Mouse (Mus musculus): ENCODE measurements at regions not wholly inside any gene's neighbourhood (a gene's known extent, or its start where the extent isn't known, plus 50 kb on each side); places are given as distances from the start of the nearest gene placed in this dataset.
A peak's percentile ranks its signal among the peaks of the same experiment; 100 is the strongest.

DNA sequence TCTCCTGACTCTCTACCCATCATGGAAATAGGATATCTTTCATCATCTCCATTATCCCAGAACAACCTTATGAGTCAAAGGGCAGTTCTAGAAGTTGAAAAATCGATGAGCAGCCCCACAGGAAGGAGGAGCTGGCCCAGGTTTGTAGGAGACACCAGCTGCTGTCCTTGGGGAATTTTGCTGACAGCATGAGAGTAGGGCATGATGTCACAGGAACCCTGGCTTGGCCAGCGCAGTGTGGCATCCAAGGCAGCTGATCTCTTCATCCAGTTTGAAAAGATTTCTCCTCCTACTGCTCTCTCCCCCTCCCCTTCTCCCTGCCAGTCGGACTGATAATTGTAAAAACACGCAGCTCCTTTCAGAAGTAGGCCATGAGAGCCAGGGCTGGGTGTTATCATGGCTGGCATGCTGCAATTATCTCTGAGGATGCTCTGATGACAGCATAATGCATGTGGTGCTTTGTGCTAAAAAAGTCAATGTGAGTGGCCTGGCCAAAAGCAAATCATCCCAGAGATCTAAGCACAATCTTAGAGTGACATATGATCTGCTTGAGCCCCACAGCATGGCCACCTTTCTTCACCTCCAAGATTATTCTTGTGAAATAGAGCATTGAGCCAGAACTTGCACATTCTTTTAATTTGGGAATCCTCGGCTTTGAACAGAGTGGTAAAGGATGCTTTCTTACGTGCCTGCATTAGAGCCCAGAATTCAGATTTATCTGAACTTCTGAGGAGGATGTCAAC, 54.2 kb downstream of the Gjd2 start:
- 37% methylated on average over 6 of the region's 6 CpGs for WGBS
- no peaks in the 10 kb centered on the region for H3K9me3 ChIP-seq (replicated peaks; ENCODE audit: control insufficient read depth, low read length)
- no peak overlapping the region for H3K27ac ChIP-seq (ENCODE audit: low read length)
- no peaks in the 10 kb centered on the region for H3K27me3 ChIP-seq (ENCODE audit: control insufficient read depth, insufficient read depth, low read length)
- no peak overlapping the region for H3K9ac ChIP-seq (ENCODE audit: low read length)
- no peak overlapping the region for H3K4me2 ChIP-seq (ENCODE audit: low read depth, low read length)
- no peak for ATAC-seq (replicated peaks; ENCODE audit: extremely low read depth, insufficient read depth, low FRiP score)
- no peaks in the 10 kb centered on the region for H3K36me3 ChIP-seq (ENCODE audit: control insufficient read depth, insufficient read depth)
- H3K4me1 ChIP-seq (ENCODE audit: control insufficient read depth, insufficient read depth, low read length): 0 out of 2 replicates have a peak, but pooled peaks cover 3% of the 10 kb centered on the region
- no peak overlapping the region for H3K4me3 ChIP-seq (ENCODE audit: low read length)

DNA sequence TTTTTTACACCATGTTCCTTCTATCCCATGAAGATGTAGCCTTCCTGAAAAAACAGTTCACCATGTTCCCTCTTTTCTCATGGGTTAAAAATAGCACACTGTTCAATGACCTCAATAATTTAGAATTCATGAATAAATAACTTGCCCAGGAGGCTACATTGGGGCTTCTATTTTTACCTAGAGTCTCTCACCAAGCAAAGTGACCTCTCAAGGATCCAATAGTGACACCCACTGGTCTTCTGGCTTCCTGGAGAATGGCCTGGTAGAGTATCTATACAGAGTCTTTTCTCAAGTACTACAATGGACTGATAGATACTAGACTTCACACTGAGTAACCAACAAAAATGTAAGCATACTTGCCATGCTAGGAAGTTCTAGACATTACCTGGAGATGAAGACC, 60.9 kb downstream of the Gjd2 start:
- Histone ChIP-seq H3K4me3 (ENCODE audit: low read length) (no peak overlapping the region), H3K36me3 (ENCODE audit: control insufficient read depth, insufficient read depth) (no peaks in the 10 kb centered on the region), H3K9ac (ENCODE audit: low read length) (no peak overlapping the region), H3K27ac (ENCODE audit: low read length) (no peak overlapping the region), H3K9me3 (replicated peaks; ENCODE audit: control insufficient read depth, low read length) (no peaks in the 10 kb centered on the region), H3K27me3 (ENCODE audit: control insufficient read depth, insufficient read depth, low read length) (no peaks in the 10 kb centered on the region), H3K4me1 (ENCODE audit: control insufficient read depth, insufficient read depth, low read length) (no peaks in the 10 kb centered on the region), H3K4me2 (ENCODE audit: low read depth, low read length) (no peak overlapping the region)
- ATAC-seq (replicated peaks; ENCODE audit: extremely low read depth, insufficient read depth, low FRiP score): no peak

DNA sequence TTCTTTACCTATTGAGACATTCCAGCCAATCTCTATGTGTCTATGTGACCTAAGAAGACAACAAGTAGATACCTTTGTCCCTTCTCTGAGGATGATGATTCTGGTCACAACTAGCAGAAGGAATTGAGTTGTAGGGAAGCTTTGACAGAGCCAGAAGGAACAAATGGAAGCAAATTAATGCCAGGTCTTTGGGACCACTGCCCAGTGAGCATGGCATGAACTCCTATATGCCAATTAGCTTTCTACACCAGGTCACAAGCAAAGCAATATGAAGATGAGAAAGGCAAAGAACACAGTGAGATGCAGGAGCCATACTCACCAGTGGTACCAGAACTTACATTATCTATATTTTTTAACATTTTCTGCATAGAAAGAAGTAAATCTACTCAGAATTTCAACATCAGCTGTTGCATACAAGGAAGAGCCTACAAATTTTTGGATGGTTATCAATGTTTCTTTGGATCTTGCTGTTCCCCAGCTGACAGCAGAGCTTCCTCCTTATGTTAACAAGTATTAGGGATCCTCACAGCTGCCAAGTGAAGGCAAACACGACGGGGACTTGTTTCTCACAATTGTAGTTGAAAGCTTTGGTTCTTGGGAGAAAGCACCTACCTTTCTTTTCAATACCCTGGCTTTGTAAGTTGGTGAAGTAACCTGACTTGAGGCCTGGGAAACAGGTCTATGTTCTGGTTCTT, 64.0 kb downstream of the Gjd2 start:
- 58% methylated on average over 2 of the region's 2 CpGs for WGBS
- no peaks in the 10 kb centered on the region for H3K4me1 ChIP-seq (ENCODE audit: control insufficient read depth, insufficient read depth, low read length)
- H3K9me3 ChIP-seq (replicated peaks; ENCODE audit: control insufficient read depth, low read length): no peaks in the 10 kb centered on the region
- H3K9ac ChIP-seq (ENCODE audit: low read length): no peak overlapping the region
- ATAC-seq (replicated peaks; ENCODE audit: extremely low read depth, insufficient read depth, low FRiP score): no peak
- H3K36me3 ChIP-seq (ENCODE audit: control insufficient read depth, insufficient read depth): no peaks in the 10 kb centered on the region
- no peaks in the 10 kb centered on the region for H3K27me3 ChIP-seq (ENCODE audit: control insufficient read depth, insufficient read depth, low read length)
- no peak overlapping the region for H3K4me2 ChIP-seq (ENCODE audit: low read depth, low read length)
- no peak overlapping the region for H3K27ac ChIP-seq (ENCODE audit: low read length)
- H3K4me3 ChIP-seq (ENCODE audit: low read length): no peak overlapping the region

DNA sequence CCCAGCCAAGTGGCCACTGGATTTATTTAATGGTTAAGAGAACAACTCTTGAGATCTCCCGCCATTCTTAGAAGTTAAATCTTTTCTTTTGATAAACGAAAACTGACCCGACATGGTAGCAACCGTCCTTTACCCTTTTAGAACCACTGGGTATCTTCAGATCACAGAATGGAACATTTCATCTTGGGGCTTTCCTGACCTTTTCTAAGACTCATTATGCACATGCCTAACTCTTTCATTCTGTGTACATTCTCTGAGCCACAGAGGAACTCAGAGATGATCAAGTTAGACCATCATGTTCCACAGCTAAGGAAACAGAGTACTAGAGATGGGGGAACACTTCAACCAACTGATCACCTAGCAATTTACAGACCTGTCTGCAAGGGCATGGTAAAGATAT, 81.7 kb downstream of the Gjd2 start:
- no peaks in the 10 kb centered on the region for H3K4me1 ChIP-seq (ENCODE audit: control insufficient read depth, insufficient read depth, low read length)
- no peaks in the 10 kb centered on the region for H3K9me3 ChIP-seq (replicated peaks; ENCODE audit: control insufficient read depth, low read length)
- no peak overlapping the region for H3K4me2 ChIP-seq (ENCODE audit: low read depth, low read length)
- H3K27me3 ChIP-seq (ENCODE audit: control insufficient read depth, insufficient read depth, low read length): no peaks in the 10 kb centered on the region
- H3K36me3 ChIP-seq (ENCODE audit: control insufficient read depth, insufficient read depth): no peaks in the 10 kb centered on the region
- H3K9ac ChIP-seq (ENCODE audit: low read length): no peak overlapping the region
- H3K27ac ChIP-seq (ENCODE audit: low read length): no peak overlapping the region
- no peak overlapping the region for H3K4me3 ChIP-seq (ENCODE audit: low read length)
- WGBS: 76% methylated on average over 4 of the region's 4 CpGs
- no peak for ATAC-seq (replicated peaks; ENCODE audit: extremely low read depth, insufficient read depth, low FRiP score)

DNA sequence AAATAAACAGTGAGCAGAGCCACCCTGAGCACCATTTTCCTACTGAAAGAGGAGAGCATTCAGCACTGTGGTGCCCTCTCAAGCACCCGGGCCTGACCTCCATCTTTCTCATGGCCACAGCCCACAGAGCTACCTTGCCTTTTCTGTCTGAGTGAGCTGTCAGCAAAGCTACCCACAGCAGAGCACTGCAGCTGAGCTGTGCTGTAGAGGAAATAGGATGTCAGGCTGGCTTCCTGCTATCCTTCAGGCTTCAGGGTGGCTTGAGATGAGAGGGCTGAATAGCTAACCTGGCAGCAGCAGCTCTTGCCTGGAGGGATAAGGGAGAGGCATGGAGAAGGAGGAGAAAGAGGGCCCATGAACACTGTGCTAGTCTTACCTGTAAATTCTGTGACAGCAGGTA, 82.5 kb downstream of the Gjd2 start:
- H3K36me3 ChIP-seq (ENCODE audit: control insufficient read depth, insufficient read depth): no peaks in the 10 kb centered on the region
- no peaks in the 10 kb centered on the region for H3K4me1 ChIP-seq (ENCODE audit: control insufficient read depth, insufficient read depth, low read length)
- H3K27ac ChIP-seq (ENCODE audit: low read length): no peak overlapping the region
- H3K27me3 ChIP-seq (ENCODE audit: control insufficient read depth, insufficient read depth, low read length): no peaks in the 10 kb centered on the region
- ATAC-seq (replicated peaks; ENCODE audit: extremely low read depth, insufficient read depth, low FRiP score): no peak
- H3K4me3 ChIP-seq (ENCODE audit: low read length): no peak overlapping the region
- no peaks in the 10 kb centered on the region for H3K9me3 ChIP-seq (replicated peaks; ENCODE audit: control insufficient read depth, low read length)
- no peak overlapping the region for H3K9ac ChIP-seq (ENCODE audit: low read length)
- H3K4me2 ChIP-seq (ENCODE audit: low read depth, low read length): no peak overlapping the region
- 45% methylated on average over 1 of the region's 1 CpGs for WGBS

DNA sequence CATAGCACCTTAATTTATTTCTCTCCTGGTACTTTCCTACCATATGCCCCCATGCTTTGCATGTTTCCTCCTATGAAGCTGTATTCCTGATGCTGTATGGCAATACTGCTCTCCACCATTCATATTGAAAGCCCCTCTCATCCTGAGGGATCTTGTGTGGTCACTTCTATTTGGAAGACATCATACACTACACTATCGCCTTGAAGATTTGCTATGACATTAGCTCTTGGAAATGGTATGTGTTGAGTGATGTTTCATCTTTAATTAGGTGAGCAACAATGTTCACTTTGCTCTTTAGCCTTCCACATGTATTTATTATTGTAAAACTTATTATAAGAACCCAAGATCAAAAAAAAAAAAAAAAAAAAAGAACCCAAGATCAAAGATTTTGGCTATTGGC, 81.2 kb upstream of the Arhgap11a start:
- no peak for ATAC-seq (replicated peaks; ENCODE audit: extremely low read depth, insufficient read depth, low FRiP score)
- H3K4me1 ChIP-seq (ENCODE audit: control insufficient read depth, insufficient read depth, low read length): no peaks in the 10 kb centered on the region
- 73% methylated on average over 1 of the region's 1 CpGs for WGBS
- no peaks in the 10 kb centered on the region for H3K27me3 ChIP-seq (ENCODE audit: control insufficient read depth, insufficient read depth, low read length)
- no peak overlapping the region for H3K9ac ChIP-seq (ENCODE audit: low read length)
- no peak overlapping the region for H3K4me2 ChIP-seq (ENCODE audit: low read depth, low read length)
- H3K36me3 ChIP-seq (ENCODE audit: control insufficient read depth, insufficient read depth): no peaks in the 10 kb centered on the region
- no peaks in the 10 kb centered on the region for H3K9me3 ChIP-seq (replicated peaks; ENCODE audit: control insufficient read depth, low read length)
- no peak overlapping the region for H3K4me3 ChIP-seq (ENCODE audit: low read length)
- no peak overlapping the region for H3K27ac ChIP-seq (ENCODE audit: low read length)

DNA sequence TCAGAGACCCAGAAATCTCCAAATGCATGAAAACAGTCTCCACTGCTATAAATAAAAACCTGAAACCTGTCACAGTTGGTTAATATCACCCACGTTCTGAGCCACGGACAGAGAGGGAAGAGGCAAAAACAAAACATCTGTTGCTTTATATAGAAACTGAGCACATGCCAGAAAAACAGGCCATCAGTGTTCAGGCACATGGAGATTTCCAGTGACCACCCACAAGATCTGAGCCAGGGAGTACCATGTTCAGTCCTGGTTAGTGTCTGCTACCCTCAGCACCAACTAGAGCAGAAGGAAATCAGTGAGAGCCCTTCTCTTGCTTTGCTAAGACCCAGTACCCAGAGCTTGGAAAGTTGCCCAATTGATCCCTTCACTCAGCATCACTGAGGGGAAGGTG, 75.7 kb upstream of the Arhgap11a start:
- Histone ChIP-seq H3K4me3 (ENCODE audit: low read length) (no peak overlapping the region), H3K4me2 (ENCODE audit: low read depth, low read length) (no peak overlapping the region), H3K4me1 (ENCODE audit: control insufficient read depth, insufficient read depth, low read length) (peaks cover 10% of the 10 kb centered on the region), H3K36me3 (ENCODE audit: control insufficient read depth, insufficient read depth) (no peaks in the 10 kb centered on the region), H3K27ac (ENCODE audit: low read length) (peak overlapping the region; percentile 56), H3K27me3 (ENCODE audit: control insufficient read depth, insufficient read depth, low read length) (no peaks in the 10 kb centered on the region), H3K9me3 (replicated peaks; ENCODE audit: control insufficient read depth, low read length) (no peaks in the 10 kb centered on the region), H3K9ac (ENCODE audit: low read length) (no peak overlapping the region)
- peak; percentile 41; the same call in 1 of the 2 replicates for ATAC-seq (replicated peaks; ENCODE audit: extremely low read depth, insufficient read depth, low FRiP score)
- WGBS: 5% methylated on average over 2 of the region's 2 CpGs

DNA sequence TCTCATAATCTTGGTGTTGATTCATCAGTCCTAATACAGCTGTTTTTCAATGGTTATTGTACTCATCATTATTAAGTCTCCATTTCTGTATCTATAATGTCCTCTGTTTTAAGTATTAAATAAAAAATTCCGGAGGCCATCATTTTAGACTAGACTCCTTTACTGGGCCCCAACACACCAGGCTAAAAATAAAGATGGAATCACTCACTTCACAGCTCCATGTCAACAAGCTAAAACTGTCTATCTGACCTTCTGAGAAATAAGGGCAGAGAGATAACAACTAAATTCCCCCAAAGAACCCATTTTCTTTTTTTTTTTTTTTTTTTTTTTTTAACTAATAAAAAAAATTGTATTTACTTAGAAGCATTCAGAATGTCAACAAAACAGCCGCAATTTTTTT, 70.5 kb upstream of the Arhgap11a start:
- H3K4me3 ChIP-seq (ENCODE audit: low read length): no peak overlapping the region
- H3K4me1 ChIP-seq (ENCODE audit: control insufficient read depth, insufficient read depth, low read length): peaks cover 11% of the 10 kb centered on the region
- 0 out of 2 replicates have a peak overlapping the region, but pooled peaks have one; percentile 55 for H3K27ac ChIP-seq (ENCODE audit: low read length)
- 0 out of 2 replicates have a peak, but pooled peaks have one; percentile 58 for ATAC-seq (replicated peaks; ENCODE audit: extremely low read depth, insufficient read depth, low FRiP score)
- no peaks in the 10 kb centered on the region for H3K9me3 ChIP-seq (replicated peaks; ENCODE audit: control insufficient read depth, low read length)
- no peak overlapping the region for H3K4me2 ChIP-seq (ENCODE audit: low read depth, low read length)
- no peaks in the 10 kb centered on the region for H3K36me3 ChIP-seq (ENCODE audit: control insufficient read depth, insufficient read depth)
- H3K9ac ChIP-seq (ENCODE audit: low read length): no peak overlapping the region
- H3K27me3 ChIP-seq (ENCODE audit: control insufficient read depth, insufficient read depth, low read length): no peaks in the 10 kb centered on the region
- WGBS: 34% methylated on average over 1 of the region's 2 CpGs

DNA sequence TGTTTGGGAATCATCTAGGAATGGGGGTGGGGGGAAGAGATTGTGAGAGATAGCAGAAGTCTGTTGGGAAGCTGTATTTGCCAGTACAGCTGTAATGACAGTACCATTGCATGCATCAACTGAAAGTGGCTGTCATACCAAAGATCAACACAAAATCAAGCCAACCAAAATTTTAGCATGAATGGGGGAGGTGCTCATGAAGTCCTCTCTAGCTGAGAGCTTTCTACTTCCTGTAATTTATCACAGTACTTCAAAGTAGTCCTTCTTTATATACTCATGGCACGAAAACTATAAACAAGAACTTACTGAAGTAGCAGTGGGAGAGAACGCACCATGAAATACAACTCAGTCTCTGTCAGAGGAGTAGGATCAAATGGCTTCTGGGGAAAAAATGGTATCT, 65.8 kb upstream of the Arhgap11a start:
- no peaks in the 10 kb centered on the region for H3K36me3 ChIP-seq (ENCODE audit: control insufficient read depth, insufficient read depth)
- 66% methylated on average over 2 of the region's 2 CpGs for WGBS
- no peak overlapping the region for H3K9ac ChIP-seq (ENCODE audit: low read length)
- ATAC-seq (replicated peaks; ENCODE audit: extremely low read depth, insufficient read depth, low FRiP score): no peak
- H3K27ac ChIP-seq (ENCODE audit: low read length): no peak overlapping the region
- H3K4me3 ChIP-seq (ENCODE audit: low read length): no peak overlapping the region
- H3K27me3 ChIP-seq (ENCODE audit: control insufficient read depth, insufficient read depth, low read length): no peaks in the 10 kb centered on the region
- H3K9me3 ChIP-seq (replicated peaks; ENCODE audit: control insufficient read depth, low read length): no peaks in the 10 kb centered on the region
- H3K4me2 ChIP-seq (ENCODE audit: low read depth, low read length): no peak overlapping the region
- H3K4me1 ChIP-seq (ENCODE audit: control insufficient read depth, insufficient read depth, low read length): peaks cover 6% of the 10 kb centered on the region

Measured in heart, embryonic 16.5 days (tissue).